Mouse (Mus musculus): ENCODE results near the gene Acss2.
"Not testable (repeated sequence)": the region's sequence is repeated elsewhere in the genome, so short reads cannot be mapped to it uniquely, and the experiment has no call there.

Gene Acss2

GRCm38 (mm10) chr2:155538463-155539057, 20.8 kb downstream of the Acss2 start:
- DNase-seq (ENCODE audit: low read depth, low spot score), result not testable (repeated sequence)

- DNase-seq (ENCODE audit: low read depth, low spot score), result no peak
Observed at GRCm38 (mm10) chr2:155539696-155540095, 21.9 kb downstream of the Acss2 start.

DNA sequence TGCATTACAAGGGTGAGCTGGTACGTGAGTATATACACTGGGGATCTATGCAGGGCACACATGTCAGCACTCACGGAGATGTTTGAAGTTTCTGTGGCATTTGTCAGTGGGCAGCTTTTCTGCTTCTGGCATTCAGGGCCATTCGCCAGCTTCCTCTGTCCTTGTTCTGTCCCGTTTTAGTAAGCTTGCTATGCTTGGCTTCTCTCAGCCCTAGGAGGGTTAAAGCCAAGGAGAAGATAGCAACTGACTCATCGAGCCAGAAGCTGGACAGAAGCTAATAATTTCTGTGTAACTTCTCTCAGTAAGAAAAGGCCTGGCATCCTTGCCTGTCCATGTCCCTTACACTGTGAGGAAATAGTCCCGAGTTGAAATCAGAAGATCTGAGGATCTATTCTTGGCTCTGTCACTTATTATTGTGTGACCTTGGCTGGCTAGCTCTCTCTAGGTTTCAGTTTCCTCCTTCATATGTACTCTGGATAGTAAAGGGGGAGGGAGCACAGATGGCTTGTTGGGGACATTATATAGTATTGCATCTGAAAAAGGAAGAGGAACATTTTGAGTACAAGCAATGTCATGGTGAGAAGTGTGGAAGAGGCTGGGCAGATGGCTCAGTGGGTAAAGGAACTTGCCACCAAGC, 23.2 kb downstream of the Acss2 start:
- DNase-seq (ENCODE audit: low read depth, low spot score), result no peak

GRCm38 (mm10) chr2:155546955-155547354, 29.2 kb downstream of the Acss2 start:
- no peak for DNase-seq (ENCODE audit: low read depth, low spot score)

GRCm38 (mm10) chr2:155552336-155552735, 34.6 kb downstream of the Acss2 start:
- no peak for DNase-seq (ENCODE audit: low read depth, low spot score)

GRCm38 (mm10) chr2:155552949-155553354, 35.2 kb downstream of the Acss2 start:
- DNase-seq (ENCODE audit: low read depth, low spot score), result no peak

DNA sequence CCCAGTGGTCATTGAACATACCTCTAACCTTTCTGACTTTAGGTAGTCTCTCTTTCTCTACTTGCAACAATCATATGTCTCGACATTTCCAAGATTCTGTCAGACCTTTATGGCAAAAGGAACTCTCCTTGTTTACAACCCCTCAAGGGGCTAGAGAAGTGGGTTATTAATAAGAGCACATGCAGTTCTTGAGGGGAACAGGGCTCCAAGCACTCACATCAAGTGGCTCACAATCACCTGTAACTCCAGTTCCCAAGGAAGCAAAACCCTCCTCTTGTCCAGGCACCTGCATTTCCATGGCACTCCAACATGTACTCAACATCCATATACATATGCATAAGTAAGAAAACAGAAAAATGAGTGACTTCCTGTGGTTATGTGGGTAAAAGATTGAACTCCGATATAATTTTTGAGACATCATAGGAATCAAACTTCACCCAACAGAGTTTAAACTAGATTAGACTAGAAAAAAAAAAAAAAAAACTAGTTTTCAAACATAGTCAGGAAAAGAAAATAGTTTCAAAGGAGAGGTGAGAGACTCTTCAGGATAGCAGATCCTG, 36.8 kb downstream of the Acss2 start:
- no peak for DNase-seq (ENCODE audit: low read depth, low spot score)

DNA sequence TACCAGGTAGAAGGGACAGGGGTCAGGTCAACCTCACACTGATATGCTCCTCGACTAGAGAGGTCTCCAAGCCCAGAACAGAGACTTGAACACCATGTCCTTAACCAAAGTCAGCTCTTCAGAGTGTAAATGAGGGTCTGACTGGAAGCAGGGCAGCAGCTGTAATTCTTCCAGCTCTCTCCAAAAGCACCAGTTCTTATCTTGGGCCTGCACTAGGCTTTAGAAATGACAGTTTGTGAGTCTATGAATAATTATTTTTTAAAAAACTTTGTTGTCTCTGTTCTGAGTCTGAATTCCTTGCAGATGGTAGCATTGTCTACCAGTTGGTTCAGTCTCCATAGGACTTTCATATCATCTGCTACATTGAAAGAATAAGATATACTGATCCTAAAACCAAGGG, 44.5 kb downstream of the Acss2 start:
- no peak for DNase-seq (ENCODE audit: low read depth, low spot score)

GRCm38 (mm10) chr2:155562934-155563333, 45.2 kb downstream of the Acss2 start:
- DNase-seq (ENCODE audit: low read depth, low spot score), result no peak

DNA sequence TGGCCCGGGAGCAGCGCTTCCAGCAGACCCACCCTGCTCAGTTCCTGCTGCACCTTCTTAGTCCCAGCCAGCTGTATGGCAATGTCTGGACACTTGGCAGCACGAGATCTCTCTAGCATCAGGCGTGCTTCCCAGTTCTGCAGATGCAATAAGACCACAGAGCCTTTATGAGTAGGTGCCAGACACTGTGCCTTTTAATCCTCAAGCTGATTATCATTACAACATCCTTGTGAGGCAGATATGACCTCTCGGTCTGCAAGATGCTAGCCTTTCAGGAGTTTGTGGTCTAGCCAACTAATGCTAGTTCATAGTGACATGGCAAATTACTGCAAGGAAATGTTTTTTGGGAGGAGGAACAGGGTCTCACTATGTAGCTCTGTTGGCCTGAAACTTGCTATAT, 50.0 kb downstream of the Acss2 start:
- DNase-seq (ENCODE audit: low read depth, low spot score), result no peak

DNA sequence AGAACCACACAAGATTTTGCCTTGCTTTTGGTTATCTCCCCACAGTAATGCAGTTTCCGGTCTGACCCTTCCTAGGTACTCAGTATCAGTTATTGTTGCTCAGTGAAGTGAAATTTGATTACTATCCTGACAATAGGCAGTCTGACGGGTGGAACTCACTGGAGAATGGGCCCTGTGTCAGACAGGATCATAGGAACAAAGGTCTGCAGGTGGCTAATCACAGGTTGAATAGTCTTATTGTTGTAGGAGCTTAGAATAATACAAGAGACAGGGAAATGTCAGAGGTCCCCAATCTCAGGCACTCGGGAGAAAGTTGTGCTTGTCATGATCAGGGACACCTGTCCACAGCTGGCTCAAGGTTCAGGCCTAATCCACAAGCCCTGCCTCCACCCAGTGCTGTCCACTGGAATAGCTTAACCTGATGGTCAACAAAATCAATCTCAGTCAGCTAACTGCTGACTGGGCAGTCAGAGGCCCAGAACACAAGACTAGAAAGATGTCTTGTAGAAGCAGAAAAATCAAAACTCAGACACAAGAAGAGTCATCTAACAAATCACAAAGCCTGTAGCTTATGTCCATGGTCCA, 51.6 kb downstream of the Acss2 start:
- no peak for DNase-seq (ENCODE audit: low read depth, low spot score)

GRCm38 (mm10) chr2:155573001-155573400, 55.3 kb downstream of the Acss2 start:
- no peak for DNase-seq (ENCODE audit: low read depth, low spot score)

DNA sequence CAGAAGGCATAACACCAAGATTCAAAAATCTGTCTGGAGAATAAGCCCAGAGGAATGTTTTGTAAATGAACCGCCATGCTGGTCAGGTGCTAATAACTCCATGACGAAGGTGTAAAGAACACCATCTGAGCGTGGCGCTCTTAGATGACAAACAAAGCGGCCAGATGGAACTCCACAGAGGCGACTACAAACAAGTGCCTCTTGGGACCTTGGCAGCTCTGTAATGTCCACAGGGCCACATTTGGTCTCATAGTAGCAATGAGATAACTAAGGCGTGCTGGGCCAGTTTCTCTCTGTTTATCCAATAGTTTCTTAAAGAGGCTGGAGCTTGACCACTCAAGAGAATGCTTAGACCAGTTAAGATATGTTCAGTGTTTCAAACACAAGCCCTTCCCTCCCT, 56.2 kb downstream of the Acss2 start:
- no peak for DNase-seq (ENCODE audit: low read depth, low spot score)

DNA sequence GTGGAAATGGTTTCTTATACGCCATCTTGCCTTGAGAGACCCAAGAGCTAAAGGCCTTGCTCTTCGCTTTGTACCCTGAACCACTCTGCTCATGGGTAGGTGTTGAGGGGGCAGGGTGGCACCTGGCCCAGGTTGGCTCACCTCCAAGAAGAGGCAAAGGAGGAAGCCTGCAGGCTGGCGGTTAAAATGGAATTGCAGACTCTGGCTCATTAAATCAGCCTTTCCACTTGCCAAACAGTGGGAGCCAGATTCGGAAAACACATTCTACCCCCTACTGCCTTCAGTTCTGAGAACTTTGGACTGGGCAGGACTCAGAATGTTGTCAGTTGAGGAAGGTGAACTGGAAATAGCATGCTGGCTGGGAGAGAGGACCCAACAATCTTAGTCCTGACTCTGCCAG, 57.0 kb downstream of the Acss2 start:
- DNase-seq (ENCODE audit: low read depth, low spot score), result no peak

GRCm38 (mm10) chr2:155576656-155577055, 58.9 kb downstream of the Acss2 start:
- no peak for DNase-seq (ENCODE audit: low read depth, low spot score)

- DNase-seq (ENCODE audit: low read depth, low spot score), result no peak
Observed at GRCm38 (mm10) chr2:155580331-155580730, 62.6 kb downstream of the Acss2 start.

DNA sequence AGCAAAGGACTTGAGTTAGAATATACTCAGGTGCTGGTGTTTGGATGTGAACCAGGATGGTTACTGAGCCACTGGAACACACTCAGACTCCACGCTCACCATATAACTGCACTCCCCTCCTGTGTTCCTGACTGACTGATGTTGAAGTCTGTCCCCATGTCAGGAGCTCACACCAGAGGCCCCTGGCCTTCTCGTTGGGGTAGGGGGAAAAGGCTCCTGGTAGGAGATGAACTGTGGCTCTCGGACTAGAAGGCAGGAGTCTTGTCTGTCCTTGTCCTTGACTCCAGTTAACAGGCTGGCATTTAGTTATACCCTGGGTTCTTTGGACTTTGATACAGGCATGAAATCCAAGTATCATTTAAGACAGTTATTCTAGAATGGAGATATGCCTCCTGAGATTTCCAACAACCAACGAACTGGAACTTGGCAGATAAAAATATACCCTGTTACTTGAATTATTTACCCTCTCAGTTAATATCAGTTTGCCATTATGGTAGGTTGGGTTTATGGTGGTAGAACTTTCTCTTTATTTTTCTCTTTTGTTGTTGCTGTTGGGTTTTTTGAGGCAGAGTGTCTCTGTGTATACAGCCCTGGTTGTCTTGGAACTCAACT, 64.7 kb downstream of the Acss2 start:
- DNase-seq (ENCODE audit: low read depth, low spot score), result no peak

DNA sequence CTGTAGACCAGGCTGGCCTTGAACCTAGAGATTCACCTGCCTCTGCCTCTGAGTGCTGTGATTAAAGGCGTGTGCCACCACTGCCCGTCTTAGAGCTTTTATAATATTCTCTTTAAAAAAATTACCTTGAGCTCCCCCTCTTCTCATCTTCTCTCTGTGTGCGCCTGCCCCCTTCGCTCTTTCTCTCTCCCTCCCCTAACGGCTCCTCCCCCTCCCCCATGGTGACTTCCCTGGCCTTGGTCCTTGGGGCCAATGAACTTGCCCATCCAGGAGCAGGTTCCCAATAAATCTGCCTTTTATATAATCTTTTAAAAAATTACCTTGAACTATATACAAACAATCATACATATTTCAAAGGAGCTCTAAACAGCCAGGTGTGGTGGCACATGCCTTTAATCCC, 65.2 kb downstream of the Acss2 start:
- no peak for DNase-seq (ENCODE audit: low read depth, low spot score)

DNA sequence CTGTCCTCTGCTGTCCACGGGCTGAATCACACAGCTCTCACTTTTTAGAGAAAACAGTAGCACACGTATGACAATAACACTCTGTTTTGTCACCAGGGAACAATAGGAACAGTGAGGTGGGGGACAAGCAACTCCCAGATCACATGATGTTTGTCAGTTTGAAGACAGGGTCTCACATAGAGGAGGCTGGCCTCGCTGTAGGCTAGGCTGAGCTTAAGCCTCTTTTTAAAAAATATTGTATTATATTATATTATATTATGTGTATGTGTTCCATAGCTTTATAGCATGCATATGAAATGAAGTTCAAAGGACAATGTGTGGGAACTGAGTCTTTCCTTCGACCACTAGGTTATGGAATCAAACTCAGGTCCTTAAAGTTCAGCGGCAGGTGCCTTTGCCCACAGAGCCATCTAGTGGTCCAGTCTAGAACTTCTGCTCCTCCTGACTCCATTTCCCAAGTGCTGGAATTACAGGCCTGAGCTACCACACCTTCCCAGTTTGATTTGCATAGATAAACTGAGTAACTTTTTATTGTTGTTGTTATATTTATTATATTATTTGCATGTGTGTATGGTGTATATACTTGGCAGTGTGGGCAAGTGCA, 66.3 kb downstream of the Acss2 start:
- no peak for DNase-seq (ENCODE audit: low read depth, low spot score)

- no peak for DNase-seq (ENCODE audit: low read depth, low spot score)
Observed at GRCm38 (mm10) chr2:155585082-155585481, 67.3 kb downstream of the Acss2 start.

- no peak for DNase-seq (ENCODE audit: low read depth, low spot score)
Observed at GRCm38 (mm10) chr2:155585486-155585885, 67.7 kb downstream of the Acss2 start.

- DNase-seq (ENCODE audit: low read depth, low spot score), result no peak
Observed at GRCm38 (mm10) chr2:155588136-155588535, 70.4 kb downstream of the Acss2 start.

Data from WW6 (cell line).